Mouse (Mus musculus) T-helper 17 cell (primary cell): Measurements from ENCODE around the gene Tor1b.
"Not testable (repeated sequence)": the region's sequence is repeated elsewhere in the genome, so short reads cannot be mapped to it uniquely, and the experiment has no call there.

ENCODE experiments used
- in situ Hi-C, 2 experiments: fragments of 300-600 bp; cut with MboI, MseI; formaldehyde crosslinking; loops; 1 replicate in 1 of 2; 2 replicates in 1 of 2; pipeline ENCODE4 v1.15.1; 2025; ENCODE audit warnings: high pct_unique_total_duplicates in 2 of 2

Gene Tor1b

DNA sequence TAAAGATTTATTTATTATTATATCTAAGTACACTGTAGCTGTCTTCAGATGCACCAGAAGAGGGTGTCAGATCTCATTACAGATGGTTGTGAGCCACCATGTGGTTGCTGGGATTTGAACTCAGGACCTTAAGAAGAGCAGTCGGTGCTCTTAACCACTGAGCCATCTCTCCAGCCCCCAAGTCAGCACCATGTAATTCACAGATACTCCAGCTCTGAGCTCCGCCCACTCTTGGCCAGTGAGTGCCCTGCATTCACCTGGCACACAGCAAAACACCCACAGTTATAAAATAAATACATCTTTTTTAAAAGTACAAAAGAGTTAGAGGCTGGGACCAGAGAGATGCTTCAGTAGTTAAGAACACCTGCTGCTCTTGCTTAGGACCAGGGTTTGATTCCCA lies 21.9 kb upstream of the Tor1b start:
- in situ Hi-C loops: loop anchor here in 1 of 2 experiments (5.0 kb wide), 1 partner anchor 104 kb away; no protein-coding TSS in a partner anchor

- in situ Hi-C loops: loop anchor here in 1 of 2 experiments (5.0 kb wide), 1 partner anchor 105 kb away; no protein-coding TSS in a partner anchor
These were observed 20.8 kb upstream of the Tor1b start for GRCm38 (mm10) chr2:30931922-30932321.

- in situ Hi-C loops: loop anchor here in 1 of 2 experiments (5.0 kb wide), 1 partner anchor 106 kb away; no protein-coding TSS in a partner anchor
These were observed 19.7 kb upstream of the Tor1b start for GRCm38 (mm10) chr2:30933032-30933431.

DNA sequence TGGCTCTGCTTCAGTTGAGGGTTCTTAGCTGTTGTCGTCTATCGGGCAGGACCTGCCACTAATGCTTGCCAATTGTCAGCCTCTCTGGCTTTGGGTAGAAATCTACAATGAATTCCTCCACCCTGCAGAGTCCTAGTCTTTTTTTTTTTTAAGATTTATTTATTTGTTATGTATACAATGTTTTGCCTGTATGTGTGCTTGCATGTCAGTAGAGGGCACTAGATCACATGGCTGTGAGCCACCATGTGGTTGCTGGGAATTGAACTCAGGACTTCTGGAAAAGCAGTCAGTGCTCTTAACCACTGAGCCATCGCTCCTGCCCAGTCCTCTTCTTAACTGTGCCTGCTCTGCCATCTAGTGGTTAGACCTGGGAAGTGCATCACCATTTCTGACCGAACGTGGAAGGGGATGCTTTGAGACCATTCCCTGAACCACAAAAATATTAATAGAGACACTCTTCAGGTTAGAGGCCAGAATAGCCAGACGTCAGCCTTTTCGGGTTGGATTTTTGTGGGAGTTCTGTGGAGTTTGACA lies 18.8 kb upstream of the Tor1b start:
- in situ Hi-C loops: loop anchor here in 1 of 2 experiments (5.0 kb wide), 1 partner anchor 107 kb away; no protein-coding TSS in a partner anchor

DNA sequence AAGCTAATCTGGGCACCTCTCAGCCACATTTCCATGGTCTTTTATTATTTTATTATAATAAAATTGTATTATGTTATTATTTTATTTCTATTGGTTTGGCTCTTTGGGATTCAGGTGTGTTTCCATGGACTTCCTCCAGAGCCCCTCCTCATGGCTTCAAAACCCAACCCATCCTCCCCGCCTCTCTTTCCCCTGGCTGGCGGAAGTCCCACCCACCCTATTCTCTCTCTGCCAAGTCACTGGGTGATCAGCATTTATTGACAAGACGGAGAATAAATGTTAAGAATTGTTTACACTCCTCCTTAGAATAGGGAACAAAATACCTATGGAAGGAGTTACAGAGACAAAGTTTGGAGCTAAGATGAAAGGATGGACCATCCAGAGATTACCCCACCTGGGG lies 16.0 kb upstream of the Tor1b start:
- in situ Hi-C loops: no loop called here

DNA sequence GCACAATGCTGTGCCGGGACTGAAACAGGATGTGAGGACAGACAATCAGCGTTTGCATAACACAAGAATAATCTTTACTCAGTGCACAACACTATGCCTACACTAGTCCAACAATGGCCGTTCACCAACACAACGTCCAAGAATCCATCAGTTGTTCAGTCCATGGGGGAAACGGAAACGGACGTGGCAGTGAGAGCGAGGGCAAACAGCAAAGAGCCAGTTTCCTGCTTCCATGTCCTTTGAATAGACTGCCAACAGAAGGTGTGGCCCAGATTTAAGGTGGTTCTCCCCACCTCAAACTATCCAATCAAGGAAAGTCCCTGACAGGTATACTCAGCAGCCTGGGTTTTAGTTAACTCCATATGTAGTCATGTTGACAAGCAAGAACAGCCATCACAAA lies 15.0 kb upstream of the Tor1b start:
- in situ Hi-C loops: no loop called here

GRCm38 (mm10) chr2:30938574-30938991 lies 14.2 kb upstream of the Tor1b start:
- in situ Hi-C loops: no loop called here

- in situ Hi-C loops: no loop called here
These were observed 11.2 kb upstream of the Tor1b start for GRCm38 (mm10) chr2:30941586-30941985.

DNA sequence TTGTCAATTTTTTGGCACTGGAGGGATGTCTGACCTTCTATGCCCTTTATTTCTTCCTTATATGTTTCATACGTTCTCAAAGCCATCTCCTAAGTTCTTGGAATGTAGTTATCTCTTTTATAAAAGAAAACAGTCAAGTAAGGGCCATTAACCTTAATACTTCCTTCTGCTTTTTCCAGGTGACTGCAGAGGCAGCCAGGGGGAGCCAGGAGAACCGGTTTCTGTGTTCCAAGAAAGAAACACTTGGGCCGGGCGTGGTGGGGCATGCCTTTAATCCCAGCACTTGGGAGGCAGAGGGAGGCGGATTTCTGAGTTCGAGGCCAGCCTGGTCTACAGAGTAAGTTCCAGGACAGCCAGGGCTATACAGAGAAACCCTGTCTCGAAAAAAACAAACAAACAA lies 10.6 kb upstream of the Tor1b start:
- in situ Hi-C loops: not testable (repeated sequence)

- in situ Hi-C loops: no loop called here
These were observed 10.2 kb upstream of the Tor1b start for GRCm38 (mm10) chr2:30942603-30943011.

DNA sequence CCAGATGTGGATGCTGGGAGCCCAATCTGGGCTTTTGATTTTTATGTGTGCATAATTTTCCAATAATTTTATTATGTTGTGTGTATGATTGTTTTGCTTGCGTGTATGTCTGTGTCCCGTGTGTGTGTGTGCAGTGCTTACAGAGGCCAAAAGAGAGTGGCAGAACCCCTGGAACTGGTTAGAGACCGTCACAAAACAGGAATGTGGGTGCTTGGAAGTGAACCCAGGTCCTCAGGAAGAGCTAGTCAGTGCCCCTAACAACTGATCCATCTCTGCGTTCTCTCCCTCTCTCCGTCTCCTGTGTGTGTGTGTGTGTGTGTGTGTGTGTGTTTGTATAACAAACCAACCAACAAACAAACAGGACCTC lies 319 bp upstream of the Tor1b start:
- in situ Hi-C loops: loop anchor here in 1 of 2 experiments (10.0 kb wide), 1 partner anchor 1218 kb away; no protein-coding TSS in a partner anchor

GRCm38 (mm10) chr2:30954797-30955196 lies 2.0 kb downstream of the Tor1b start:
- in situ Hi-C loops: loop anchor here in 1 of 2 experiments (10.0 kb wide), 1 partner anchor 1220 kb away; no protein-coding TSS in a partner anchor

- in situ Hi-C loops: loop anchor here in 1 of 2 experiments (10.0 kb wide), 1 partner anchor 1223 kb away; no protein-coding TSS in a partner anchor
These were observed 4.8 kb downstream of the Tor1b start for GRCm38 (mm10) chr2:30957511-30957910.

GRCm38 (mm10) chr2:30958726-30959125 lies 6.0 kb downstream of the Tor1b start:
- in situ Hi-C loops: loop anchor here in 1 of 2 experiments (10.0 kb wide), 1 partner anchor 1224 kb away; no protein-coding TSS in a partner anchor

DNA sequence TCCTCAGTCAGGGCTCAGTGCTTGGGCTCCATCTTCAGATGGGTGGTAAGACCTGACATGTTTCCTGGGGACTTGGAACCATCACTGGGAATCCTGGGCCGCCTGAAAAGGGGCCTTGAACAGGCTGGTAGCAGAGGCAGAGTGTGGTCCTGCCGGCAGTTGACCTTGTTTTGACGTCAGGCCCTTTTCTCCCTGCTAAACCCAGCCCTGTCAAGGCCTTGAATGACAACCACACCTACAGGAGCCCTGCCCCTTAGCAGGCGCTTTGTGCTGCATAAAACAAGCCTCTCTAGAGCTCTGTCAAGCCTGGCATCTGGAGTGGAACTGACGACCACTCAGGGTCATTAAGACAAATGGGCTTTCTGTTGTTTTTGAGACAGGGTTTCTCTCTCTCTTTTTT lies 7.1 kb downstream of the Tor1b start:
- in situ Hi-C loops: loop anchor here in 1 of 2 experiments (10.0 kb wide), 1 partner anchor 1225 kb away; no protein-coding TSS in a partner anchor

GRCm38 (mm10) chr2:30962570-30963254 lies 10.0 kb downstream of the Tor1b start:
- in situ Hi-C loops: no loop called here

DNA sequence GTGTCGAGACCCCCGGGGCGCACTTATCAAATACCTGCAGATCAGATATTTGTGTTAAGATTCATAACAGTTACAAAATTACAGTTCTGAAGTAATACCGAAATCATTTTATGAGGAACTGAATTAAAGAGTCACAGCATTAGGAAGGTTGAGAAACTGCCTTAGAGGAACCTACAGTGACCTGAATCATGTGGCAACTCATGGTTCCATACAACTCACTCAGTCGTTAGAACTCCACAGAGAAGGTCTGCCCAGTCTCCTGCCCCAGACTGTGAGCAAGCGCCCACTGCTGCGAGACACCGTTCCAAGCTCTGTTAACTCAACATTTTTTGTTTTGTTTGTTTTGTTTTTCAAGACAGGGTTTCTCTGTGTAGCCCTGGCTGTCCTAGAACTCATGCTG lies 12.9 kb downstream of the Tor1b start:
- in situ Hi-C loops: no loop called here

DNA sequence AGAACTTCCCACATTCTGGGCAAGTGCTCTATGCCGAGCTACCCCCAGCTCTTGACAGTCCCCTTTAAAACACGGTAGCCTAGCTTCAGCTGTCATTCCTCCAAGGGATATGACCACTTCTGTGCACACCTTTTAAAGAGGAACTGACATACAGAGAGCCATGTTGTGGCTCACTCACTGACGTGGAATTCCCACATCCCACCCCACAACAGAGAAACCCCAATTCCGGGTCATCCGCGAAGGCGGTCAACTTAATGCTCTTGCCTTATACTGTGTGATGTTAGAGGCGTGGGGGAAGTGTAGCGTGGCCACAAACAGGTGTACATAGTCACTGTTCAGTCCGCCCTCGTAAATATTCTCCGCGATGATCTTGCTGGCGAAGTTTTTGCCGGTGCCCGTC lies 14.1 kb downstream of the Tor1b start:
- in situ Hi-C loops: no loop called here

DNA sequence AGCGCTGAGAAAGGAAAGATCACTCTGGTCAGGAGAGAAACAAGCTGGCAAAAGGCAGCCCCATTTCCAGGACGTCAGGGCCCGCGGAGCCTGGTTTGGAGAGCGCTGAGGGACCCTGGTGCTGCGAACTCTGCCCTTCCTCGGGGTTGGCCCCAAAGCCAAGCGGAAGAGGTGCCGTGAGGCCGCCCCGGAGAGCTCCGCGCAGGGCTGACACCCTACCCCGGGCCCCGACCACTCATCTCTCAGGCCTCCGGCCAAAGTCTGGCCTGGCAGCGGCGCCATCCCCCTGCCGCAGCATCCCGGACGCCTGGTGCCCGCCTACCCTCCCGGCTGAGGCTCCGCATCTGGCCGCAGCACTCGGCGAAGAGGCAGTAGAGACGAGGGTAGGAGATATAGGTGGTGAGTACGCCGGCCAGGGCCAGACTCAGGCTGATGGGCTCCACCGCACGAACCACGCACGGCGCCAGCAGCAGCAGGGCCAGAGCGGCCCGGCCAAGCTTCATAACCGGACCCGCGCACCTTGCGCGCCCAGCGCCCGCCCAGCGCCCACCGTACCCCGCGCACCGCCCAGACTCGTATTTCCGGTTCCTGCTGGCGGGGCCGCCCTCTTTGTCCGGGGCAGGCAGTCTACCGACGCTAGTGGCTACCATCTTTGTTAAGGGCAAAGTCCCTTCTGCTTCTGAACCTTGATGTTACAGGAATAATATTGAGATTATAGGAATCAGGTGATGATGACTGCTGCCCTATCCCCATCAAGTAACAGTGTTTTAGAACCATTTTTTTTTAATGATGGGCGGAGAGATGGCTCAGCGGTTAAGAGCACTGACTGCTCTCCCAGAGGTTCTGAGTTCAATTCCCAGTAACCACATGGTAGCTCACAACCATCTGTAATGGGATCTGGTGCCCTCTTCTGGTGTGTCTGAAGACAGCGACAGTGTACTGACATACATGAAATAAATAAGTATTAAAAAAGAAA lies 14.9 kb downstream of the Tor1b start, which contains the start of gene Tor1a:
TSS of gene Tor1a (minus strand) at position 582 of the 976 bp plus-strand sequence.
- in situ Hi-C loops: no loop called here

GRCm38 (mm10) chr2:30981790-30982513 lies 29.2 kb downstream of the Tor1b start, which contains the start of the genes BC005624 and Usp20:
Gene BC005624, minus strand, starts transcription at chr2:30982201.
Gene Usp20, plus strand, starts transcription at chr2:30982279.
- in situ Hi-C loops: no loop called here

DNA sequence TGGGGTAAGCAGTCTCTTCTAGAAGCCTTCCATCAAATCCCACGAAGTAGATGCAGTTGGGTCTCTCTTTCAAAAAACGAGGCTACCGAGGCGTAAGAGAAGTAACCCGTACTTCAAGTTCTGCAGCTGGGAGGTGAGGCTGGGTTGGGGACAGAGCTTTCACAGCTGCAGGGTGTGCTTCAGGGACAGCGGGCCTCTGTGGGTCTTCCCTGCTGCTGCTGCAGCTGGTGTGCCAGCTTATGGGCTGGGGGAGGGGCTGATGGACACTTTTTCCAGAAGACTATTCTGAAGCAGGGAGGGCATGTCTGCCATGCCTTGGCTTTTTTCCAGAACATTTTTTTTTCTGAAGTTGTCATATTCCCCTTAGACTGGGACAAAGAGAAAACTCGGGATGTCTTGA lies 30.3 kb downstream of the Tor1b start:
- in situ Hi-C loops: no loop called here
